Mouse (Mus musculus) midbrain, embryonic 15.5 days (tissue): Measurements from ENCODE around the gene Hoxa6. TPM values are rescaled to one million over a fixed set of nuclear protein-coding genes. Genes with fewer than 3 reads are reported as not detected.

Experiments
- ATAC-seq: fragments of 200-750 bp; cut with Nextera tagmentation; replicated peaks from 2 replicates; pipeline ENCODE4 v1.8.0; 2017; ENCODE audit warnings: moderate TSS enrichment
- H3K27ac ChIP-seq: fragments of 300-500 bp; sonication (generic); 2 replicates; pipeline ENCODE4 v1.5.1; 2015; ENCODE audit warnings: mild to moderate bottlenecking, inconsistent platforms
- H3K27me3 ChIP-seq: fragments of 300-500 bp; sonication (generic); replicated peaks from 2 replicates; pipeline ENCODE4 v1.6.1; 2015; ENCODE audit warnings: inconsistent platforms
- H3K36me3 ChIP-seq: fragments of 300-500 bp; sonication (generic); replicated peaks from 2 replicates; pipeline ENCODE4 v1.6.1; 2015; ENCODE audit warnings: inconsistent platforms
- H3K4me1 ChIP-seq: fragments of 300-500 bp; sonication (generic); 2 replicates; pipeline ENCODE4 v1.6.1; 2015; ENCODE audit warnings: inconsistent platforms
- H3K4me2 ChIP-seq: fragments of 300-500 bp; sonication (generic); 2 replicates; pipeline ENCODE4 v1.6.1; 2015; ENCODE audit warnings: inconsistent platforms, mild to moderate bottlenecking, moderate library complexity
- H3K4me3 ChIP-seq: fragments of 300-500 bp; sonication (generic); 2 replicates; pipeline ENCODE4 v1.5.1; 2015; ENCODE audit warnings: mild to moderate bottlenecking, inconsistent platforms
- H3K9ac ChIP-seq: fragments of 300-500 bp; sonication (generic); 2 replicates; pipeline ENCODE4 v1.6.1; 2015; ENCODE audit warnings: mild to moderate bottlenecking, inconsistent platforms
- H3K9me3 ChIP-seq: fragments of 300-500 bp; sonication (generic); 2 replicates; pipeline ENCODE4 v1.6.1; 2016; ENCODE audit warnings: inconsistent platforms
- WGBS: fragments of 180-500 bp; shearing (Covaris S2); methylation state at CpG from one replicate; pipeline ENCODE4 v1.1.7; 2015; ENCODE audit warnings: mixed read lengths; 5-methylcytosine and 5-hydroxymethylcytosine counted together
- polyA plus RNA-seq: library from polyadenylated mRNA; unstranded; fragments of >200 nt; fragmentation: Nextera tagmentation; extraction: Ambion mirVana; gene quantifications from 2 replicates; pipeline ENCODE4 v1.2.1, GENCODE M21; 2015

The Hoxa6 gene
- polyA plus RNA-seq, 1 experiment from 2014 or later, result not detected

GRCm38 (mm10) chr6:52221337-52221992 is 12.9 kb upstream of the Hoxa6 start, which contains the start of gene Hoxa7:
Gene Hoxa7, minus strand, starts transcription at chr6:52221854.
- Histone ChIP-seq H3K4me2 (peak within 1 kb of the TSS; percentile 88), H3K36me3 (no peaks in the 10 kb centered on the region), H3K27me3 (peaks cover 98% of the 10 kb centered on the region), H3K9me3 (no peaks in the 10 kb centered on the region), H3K4me3 (peak within 1 kb of the TSS; percentile 48), H3K27ac (no peak within 1 kb of the TSS), H3K9ac (peak within 1 kb of the TSS; percentile 35), H3K4me1 (peaks cover 17% of the 10 kb centered on the region)
- peak; percentile 73 for ATAC-seq
- under 1% methylated on average over 46 of the region's 46 CpGs for WGBS

- Histone ChIP-seq H3K4me3 (peak overlapping the region; percentile 48; the same call in 1 of the 2 replicates), H3K36me3 (no peaks in the 10 kb centered on the region), H3K9me3 (no peaks in the 10 kb centered on the region), H3K27ac (no peak overlapping the region), H3K9ac (no peak overlapping the region), H3K4me2 (peak overlapping the region; percentile 88), H3K4me1 (peaks cover 17% of the 10 kb centered on the region), H3K27me3 (peaks cover 98% of the 10 kb centered on the region)
- 7% methylated on average over 12 of the region's 12 CpGs for WGBS
- ATAC-seq, result no peak
Observed at GRCm38 (mm10) chr6:52220865-52221310, 12.4 kb upstream of the Hoxa6 start.

GRCm38 (mm10) chr6:52220003-52220864 is 11.7 kb upstream of the Hoxa6 start:
- Histone ChIP-seq H3K27me3 (peaks cover 98% of the 10 kb centered on the region), H3K4me1 (peaks cover 17% of the 10 kb centered on the region), H3K4me2 (no peak overlapping the region), H3K9ac (no peak overlapping the region), H3K4me3 (no peak overlapping the region), H3K27ac (no peak overlapping the region), H3K36me3 (no peaks in the 10 kb centered on the region), H3K9me3 (no peaks in the 10 kb centered on the region)
- 10% methylated on average over 32 of the region's 32 CpGs for WGBS
- ATAC-seq, result no peak

GRCm38 (mm10) chr6:52219234-52219942 is 10.9 kb upstream of the Hoxa6 start:
- Histone ChIP-seq H3K27me3 (peaks cover 98% of the 10 kb centered on the region), H3K4me1 (peaks cover 17% of the 10 kb centered on the region), H3K4me2 (no peak overlapping the region), H3K36me3 (no peaks in the 10 kb centered on the region), H3K9ac (no peak overlapping the region), H3K9me3 (no peaks in the 10 kb centered on the region), H3K4me3 (no peak overlapping the region), H3K27ac (no peak overlapping the region)
- ATAC-seq, result no peak
- 20% methylated on average over 9 of the region's 9 CpGs for WGBS

- Histone ChIP-seq H3K4me3 (no peak overlapping the region), H3K9ac (no peak overlapping the region), H3K27me3 (peaks cover 98% of the 10 kb centered on the region), H3K27ac (no peak overlapping the region), H3K4me2 (no peak overlapping the region), H3K36me3 (no peaks in the 10 kb centered on the region), H3K4me1 (peaks cover 17% of the 10 kb centered on the region), H3K9me3 (no peaks in the 10 kb centered on the region)
- no peak for ATAC-seq
- 7% methylated on average over 14 of the region's 14 CpGs for WGBS
Observed at GRCm38 (mm10) chr6:52218643-52219215, 10.2 kb upstream of the Hoxa6 start.

- H3K9me3 ChIP-seq, result no peaks in the 10 kb centered on the region
- H3K4me1 ChIP-seq, result peaks cover 17% of the 10 kb centered on the region
- 5% methylated on average over 23 of the region's 23 CpGs for WGBS
- no peak for ATAC-seq
- no peak overlapping the region for H3K4me3 ChIP-seq
- no peak overlapping the region for H3K4me2 ChIP-seq
- H3K27me3 ChIP-seq, result peaks cover 98% of the 10 kb centered on the region
- H3K36me3 ChIP-seq, result no peaks in the 10 kb centered on the region
- H3K27ac ChIP-seq, result no peak overlapping the region
- H3K9ac ChIP-seq, result no peak overlapping the region
Observed at GRCm38 (mm10) chr6:52217895-52218642, 9.5 kb upstream of the Hoxa6 start.

- H3K4me2 ChIP-seq, result peak overlapping the region; percentile 3; the same call in 1 of the 2 replicates
- peaks cover 17% of the 10 kb centered on the region for H3K4me1 ChIP-seq
- no peak overlapping the region for H3K27ac ChIP-seq
- 0 out of 2 replicates have a peak overlapping the region, but pooled peaks have one; percentile 1 for H3K4me3 ChIP-seq
- H3K9me3 ChIP-seq, result no peaks in the 10 kb centered on the region
- H3K27me3 ChIP-seq, result peaks cover 98% of the 10 kb centered on the region
- no peak overlapping the region for H3K9ac ChIP-seq
- no peak for ATAC-seq
- H3K36me3 ChIP-seq, result no peaks in the 10 kb centered on the region
- WGBS, result under 1% methylated on average over 25 of the region's 25 CpGs
Observed at GRCm38 (mm10) chr6:52217459-52217768, 8.9 kb upstream of the Hoxa6 start.

GRCm38 (mm10) chr6:52216691-52217458 is 8.4 kb upstream of the Hoxa6 start:
- peak overlapping the region; percentile 3; the same call in 1 of the 2 replicates for H3K4me2 ChIP-seq
- 3% methylated on average over 60 of the region's 60 CpGs for WGBS
- no peak overlapping the region for H3K9ac ChIP-seq

GRCm38 (mm10) chr6:52215771-52216535 is 7.4 kb upstream of the Hoxa6 start:
- peaks cover 16% of the 10 kb centered on the region for H3K4me1 ChIP-seq
- no peaks in the 10 kb centered on the region for H3K36me3 ChIP-seq
- peaks cover 98% of the 10 kb centered on the region for H3K27me3 ChIP-seq
- no peak for ATAC-seq
- no peak overlapping the region for H3K9ac ChIP-seq
- H3K27ac ChIP-seq, result no peak overlapping the region
- no peak overlapping the region for H3K4me3 ChIP-seq
- H3K9me3 ChIP-seq, result no peaks in the 10 kb centered on the region
- 2% methylated on average over 30 of the region's 30 CpGs for WGBS
- H3K4me2 ChIP-seq, result no peak overlapping the region

More at GRCm38 (mm10) chr6:52216691-52217458, 8.4 kb upstream of the Hoxa6 start:
- H3K27me3 ChIP-seq, result peaks cover 98% of the 10 kb centered on the region
- no peak for ATAC-seq
- peaks cover 17% of the 10 kb centered on the region for H3K4me1 ChIP-seq
- H3K36me3 ChIP-seq, result no peaks in the 10 kb centered on the region
- no peaks in the 10 kb centered on the region for H3K9me3 ChIP-seq
- 0 out of 2 replicates have a peak overlapping the region, but pooled peaks have one; percentile 1 for H3K4me3 ChIP-seq
- no peak overlapping the region for H3K27ac ChIP-seq

- H3K4me1 ChIP-seq, result peaks cover 16% of the 10 kb centered on the region
- no peak overlapping the region for H3K4me3 ChIP-seq
- 14% methylated on average over 3 of the region's 3 CpGs for WGBS
- H3K9ac ChIP-seq, result no peak overlapping the region
- H3K4me2 ChIP-seq, result no peak overlapping the region
- H3K9me3 ChIP-seq, result no peaks in the 10 kb centered on the region
- ATAC-seq, result no peak
- H3K27me3 ChIP-seq, result peaks cover 97% of the 10 kb centered on the region
- no peak overlapping the region for H3K27ac ChIP-seq
- no peaks in the 10 kb centered on the region for H3K36me3 ChIP-seq
Observed at GRCm38 (mm10) chr6:52215070-52215469, 6.5 kb upstream of the Hoxa6 start.
